Mouse (Mus musculus) megakaryocyte progenitor cell, adult 5-6 weeks (primary cell): ENCODE data around the gene Spata32. TPM values are rescaled to one million over a fixed set of nuclear protein-coding genes. Genes with fewer than 3 reads are reported as not detected.
A peak's percentile ranks its signal among the peaks of the same experiment; 100 is the strongest.

Experiments used
- ATAC-seq: replicated peaks from 2 replicates; pipeline ENCODE4 v1.8.0; 2016; ENCODE audit warnings: mild to moderate bottlenecking, moderate TSS enrichment, inconsistent platforms; ENCODE audit not compliant: poor library complexity
- total RNA-seq, 2 experiments: library from RNA; stranded (forward) in 1 of 2; stranded (reverse) in 1 of 2; fragments of 157-497, 149-512 nt in 1 of 2; fragments of 200-1000 nt in 1 of 2; gene quantifications; 2 replicates each; pipeline versions ENCODE4 v1.2.3 to v1.2.4; 2015 to 2017

Gene Spata32
- total RNA-seq, 2 experiments from 2014 or later: not detected

GRCm38 (mm10) chr11:103210291-103210690 lies 7.9 kb downstream of the Spata32 start:
- ATAC-seq: no peak

GRCm38 (mm10) chr11:103208458-103208857 lies 9.8 kb downstream of the Spata32 start, which contains the start of gene 1700023F06Rik:
TSS of gene 1700023F06Rik (minus strand) at chr11:103208558.
- no peak for ATAC-seq

GRCm38 (mm10) chr11:103206203-103206602 lies 12.0 kb downstream of the Spata32 start:
- no peak for ATAC-seq

GRCm38 (mm10) chr11:103202376-103202775 lies 15.9 kb downstream of the Spata32 start:
- ATAC-seq: no peak

- ATAC-seq: 0 out of 2 replicates have a peak, but pooled peaks have one; percentile 31
Observed at GRCm38 (mm10) chr11:103201664-103202063, 16.6 kb downstream of the Spata32 start.

- ATAC-seq: no peak
Observed at GRCm38 (mm10) chr11:103198911-103199803, 19.1 kb downstream of the Spata32 start.

GRCm38 (mm10) chr11:103198339-103198738 lies 19.9 kb downstream of the Spata32 start:
- no peak for ATAC-seq

GRCm38 (mm10) chr11:103197340-103197739 lies 20.9 kb downstream of the Spata32 start:
- no peak for ATAC-seq

GRCm38 (mm10) chr11:103195656-103196055 lies 22.6 kb downstream of the Spata32 start:
- ATAC-seq: no peak

- ATAC-seq: no peak
Observed at GRCm38 (mm10) chr11:103195236-103195635, 23.0 kb downstream of the Spata32 start.

- ATAC-seq: no peak
Observed at GRCm38 (mm10) chr11:103193825-103194168, 24.4 kb downstream of the Spata32 start.

- no peak for ATAC-seq
Observed at GRCm38 (mm10) chr11:103192956-103193824, 25.0 kb downstream of the Spata32 start.

- no peak for ATAC-seq
Observed at GRCm38 (mm10) chr11:103192230-103192955, 25.8 kb downstream of the Spata32 start.

- ATAC-seq: peak; percentile 73
Observed at GRCm38 (mm10) chr11:103184891-103185290, 33.3 kb downstream of the Spata32 start.

- ATAC-seq: no peak
Observed at GRCm38 (mm10) chr11:103181911-103182310, 36.3 kb downstream of the Spata32 start.

GRCm38 (mm10) chr11:103181349-103181748 lies 36.9 kb downstream of the Spata32 start:
- no peak for ATAC-seq

GRCm38 (mm10) chr11:103180426-103180825 lies 37.8 kb downstream of the Spata32 start:
- ATAC-seq: no peak

GRCm38 (mm10) chr11:103178748-103179147 lies 39.5 kb downstream of the Spata32 start:
- ATAC-seq: no peak

GRCm38 (mm10) chr11:103177815-103178485 lies 40.3 kb downstream of the Spata32 start:
- ATAC-seq: peak; percentile 71

- ATAC-seq: no peak
Observed at GRCm38 (mm10) chr11:103177216-103177615, 41.0 kb downstream of the Spata32 start.
